ENCODE assay signal across 23 mouse cellular contexts in genomic region chr6:17835693-17836092, GRCm38 (mm10).
"Had no signal": no experiment of that assay in that cellular context is flagged by ENCODE, and none has a peak within 500 bp of the region (broad histone marks: within the 10 kb centered on the region; RNA-seq: fewer than 3 reads in every experiment).

No protein-coding gene starts in this region.

- H3K27me3 ChIP-seq: heart, embryonic 13.5 days; heart, embryonic 15.5 days; hindbrain, embryonic 13.5 days; hindbrain, embryonic 15.5 days; kidney, embryonic 15.5 days; limb, embryonic 15.5 days; liver, embryonic 13.5 days had no signal

- H3K27ac ChIP-seq: heart, adult 2 months; heart, embryonic 13.5 days; heart, embryonic 15.5 days; hindbrain, embryonic 13.5 days; hindbrain, embryonic 15.5 days; hindbrain, postnatal 0 days; kidney, embryonic 15.5 days; kidney, postnatal 0 days; limb, embryonic 15.5 days; liver, embryonic 13.5 days had no signal

- H3K4me1 ChIP-seq: hindbrain, embryonic 13.5 days; hindbrain, embryonic 15.5 days; kidney, embryonic 15.5 days had no signal

- H3K9me3 ChIP-seq: heart, embryonic 13.5 days; heart, embryonic 15.5 days; hindbrain, embryonic 13.5 days; hindbrain, embryonic 15.5 days; kidney, embryonic 15.5 days; limb, embryonic 15.5 days; liver, embryonic 13.5 days had no signal

- H3K9ac ChIP-seq: heart, embryonic 13.5 days; heart, embryonic 15.5 days; hindbrain, embryonic 13.5 days; hindbrain, embryonic 15.5 days; kidney, embryonic 15.5 days; limb, embryonic 15.5 days; liver, embryonic 13.5 days had no signal

- ATAC-seq: forebrain, embryonic 16.5 days; hindbrain, postnatal 0 days had no signal

- H3K36me3 ChIP-seq: heart, embryonic 15.5 days had no signal

- H3K4me2 ChIP-seq: heart, embryonic 11.5 days; heart, embryonic 13.5 days; heart, embryonic 15.5 days; hindbrain, embryonic 13.5 days; hindbrain, embryonic 15.5 days; kidney, embryonic 15.5 days; limb, embryonic 15.5 days; liver, embryonic 13.5 days had no signal

- DNase-seq: gastrocnemius, postnatal 14 days; gastrocnemius, postnatal 36 days; heart, adult 11 months; heart, adult 2 months; kidney, adult 11 months; kidney, adult 2 months; kidney, adult 9 months; kidney, postnatal 14 days; kidney, postnatal 36 days; layer of hippocampus, adult 9-11 months; layer of hippocampus, postnatal 36 days; left cerebral cortex, postnatal 4 days; liver, embryonic 13.5 days had no signal

- H3K4me3 ChIP-seq: heart, adult 2 months; heart, embryonic 13.5 days; heart, embryonic 15.5 days; hindbrain, embryonic 13.5 days; hindbrain, embryonic 15.5 days; kidney, embryonic 15.5 days; limb, embryonic 15.5 days; liver, embryonic 13.5 days had no signal
